12 mouse cellular contexts compared by ENCODE assay signal in genomic region chr7:80172069-80172956, GRCm38 (mm10). TPM values are rescaled to one million over a fixed set of nuclear protein-coding genes. Genes with fewer than 3 reads are reported as not detected.
DNase-seq lines count a peak whose midpoint lies in the region; ATAC-seq and TF ChIP-seq lines count a peak whose summit lies in the region.
"Had no signal": no experiment of that assay in that cellular context is flagged by ENCODE, and none has a peak within 500 bp of the region (broad histone marks: within the 10 kb centered on the region; RNA-seq: fewer than 3 reads in every experiment).

No protein-coding gene starts in this region.

- ATAC-seq in hindbrain, embryonic 16.5 days, result no peak
- no peak for ATAC-seq in midbrain, postnatal 0 days (ENCODE audit: low FRiP score)
- no peak for ATAC-seq in midbrain, embryonic 14.5 days (ENCODE audit: low FRiP score, low TSS enrichment)
- no peak for ATAC-seq in intestine, embryonic 14.5 days (replicated peaks; ENCODE audit: low FRiP score, low TSS enrichment, low read depth)
- ATAC-seq in stomach, embryonic 16.5 days (ENCODE audit: insufficient read depth, low FRiP score), result no peak
- no peak for ATAC-seq in CD4-positive, CD25-positive, alpha-beta regulatory T cell, adult 4 months
- ATAC-seq: forebrain, embryonic 15.5 days; liver, embryonic 12.5 days had no signal

- no peak overlapping the region for H3K4me2 ChIP-seq in hindbrain, embryonic 16.5 days (ENCODE audit: low read length)
- H3K4me2 ChIP-seq in midbrain, postnatal 0 days (ENCODE audit: low read depth, low read length, poor library complexity, severe bottlenecking), result no peak overlapping the region
- no peak overlapping the region for H3K4me2 ChIP-seq in midbrain, embryonic 14.5 days (ENCODE audit: low read length)
- no peak overlapping the region for H3K4me2 ChIP-seq in intestine, embryonic 14.5 days (ENCODE audit: low read length)
- H3K4me2 ChIP-seq in stomach, embryonic 16.5 days (ENCODE audit: low read depth, low read length), result no peak overlapping the region
- H3K4me2 ChIP-seq: forebrain, embryonic 15.5 days; liver, embryonic 12.5 days; midbrain, embryonic 13.5 days had no signal

- H3K9me3 ChIP-seq in hindbrain, embryonic 10.5 days, result no peaks in the 10 kb centered on the region
- H3K9me3 ChIP-seq in hindbrain, embryonic 16.5 days (ENCODE audit: control insufficient read depth, low read length), result 0 out of 2 replicates have a peak, but pooled peaks cover 2% of the 10 kb centered on the region
- no peaks in the 10 kb centered on the region for H3K9me3 ChIP-seq in midbrain, postnatal 0 days (ENCODE audit: low read length)
- no peaks in the 10 kb centered on the region; the same call in 1 of the 2 replicates for H3K9me3 ChIP-seq in midbrain, embryonic 14.5 days (ENCODE audit: control insufficient read depth, low read length)
- H3K9me3 ChIP-seq in intestine, embryonic 14.5 days (ENCODE audit: control insufficient read depth, low read length), result no peaks in the 10 kb centered on the region
- no peaks in the 10 kb centered on the region for H3K9me3 ChIP-seq in stomach, embryonic 16.5 days (replicated peaks; ENCODE audit: control insufficient read depth, low read length)
- H3K9me3 ChIP-seq: forebrain, embryonic 15.5 days; liver, embryonic 12.5 days; midbrain, embryonic 13.5 days had no signal

- WGBS in hindbrain, embryonic 10.5 days, result 83% methylated on average over 8 of the region's 8 CpGs
- 83% methylated on average over 8 of the region's 8 CpGs for WGBS in hindbrain, embryonic 16.5 days
- 80% methylated on average over 8 of the region's 8 CpGs for WGBS in midbrain, postnatal 0 days
- 86% methylated on average over 8 of the region's 8 CpGs for WGBS in midbrain, embryonic 14.5 days
- WGBS in intestine, embryonic 14.5 days, result 62% methylated on average over 8 of the region's 8 CpGs
- WGBS in stomach, embryonic 16.5 days, result 64% methylated on average over 8 of the region's 8 CpGs

- H3K4me1 ChIP-seq in hindbrain, embryonic 10.5 days (replicated peaks), result peaks cover 14% of the 10 kb centered on the region; the same call in 1 of the 2 replicates
- H3K4me1 ChIP-seq in hindbrain, embryonic 16.5 days (ENCODE audit: control insufficient read depth, insufficient read depth, low read depth, low read length), result peaks cover 11% of the 10 kb centered on the region
- no peaks in the 10 kb centered on the region for H3K4me1 ChIP-seq in midbrain, postnatal 0 days (ENCODE audit: insufficient read depth, low read length)
- no peaks in the 10 kb centered on the region for H3K4me1 ChIP-seq in midbrain, embryonic 14.5 days (ENCODE audit: control insufficient read depth, insufficient read depth, low read length)
- H3K4me1 ChIP-seq in intestine, embryonic 14.5 days (replicated peaks; ENCODE audit: control insufficient read depth, insufficient read depth, low read length), result peaks cover 20% of the 10 kb centered on the region
- H3K4me1 ChIP-seq in stomach, embryonic 16.5 days (ENCODE audit: control insufficient read depth, insufficient read depth, low read length), result peaks cover 17% of the 10 kb centered on the region

- no peak for DNase-seq in hindbrain, embryonic 10.5 days (ENCODE audit: low spot score)
- DNase-seq in midbrain, postnatal 0 days (ENCODE audit: low spot score), result no peak
- DNase-seq in midbrain, embryonic 14.5 days, result no peak
- DNase-seq in intestine, embryonic 14.5 days (ENCODE audit: low spot score), result no peak
- DNase-seq: cerebellum, adult 11-12 months; kidney, adult 2 months had no signal

- no peaks in the 10 kb centered on the region for H3K36me3 ChIP-seq in hindbrain, embryonic 10.5 days
- H3K36me3 ChIP-seq in hindbrain, embryonic 16.5 days (ENCODE audit: control insufficient read depth, insufficient read depth, low read length), result no peaks in the 10 kb centered on the region
- H3K36me3 ChIP-seq in midbrain, postnatal 0 days (ENCODE audit: insufficient read depth, low read length), result no peaks in the 10 kb centered on the region
- no peaks in the 10 kb centered on the region for H3K36me3 ChIP-seq in midbrain, embryonic 14.5 days (ENCODE audit: control insufficient read depth, insufficient read depth, low read length)
- H3K36me3 ChIP-seq in intestine, embryonic 14.5 days (ENCODE audit: control insufficient read depth, insufficient read depth, low read length), result no peaks in the 10 kb centered on the region
- H3K36me3 ChIP-seq in stomach, embryonic 16.5 days (ENCODE audit: control insufficient read depth, insufficient read depth, low read length), result no peaks in the 10 kb centered on the region
- H3K36me3 ChIP-seq: forebrain, embryonic 15.5 days; liver, embryonic 12.5 days; midbrain, embryonic 13.5 days had no signal

- no peak for TF ChIP-seq CTCF in midbrain, postnatal 0 days (IDR thresholded peaks at IDR 0.05)

- 0 out of 2 replicates have a peak overlapping the region, but pooled peaks have one; percentile 10 for H3K27ac ChIP-seq in hindbrain, embryonic 10.5 days
- H3K27ac ChIP-seq in hindbrain, embryonic 16.5 days (ENCODE audit: low read depth, low read length), result no peak overlapping the region; the same call in 1 of the 2 replicates
- 0 out of 2 replicates have a peak overlapping the region, but pooled peaks have one; percentile 33 for H3K27ac ChIP-seq in midbrain, postnatal 0 days (ENCODE audit: low read depth, low read length)
- H3K27ac ChIP-seq in midbrain, embryonic 14.5 days (replicated peaks; ENCODE audit: low read depth, low read length), result no peak overlapping the region
- peak overlapping the region; percentile 79 for H3K27ac ChIP-seq in intestine, embryonic 14.5 days (ENCODE audit: low read depth)
- peak overlapping the region; percentile 70; the same call in 1 of the 2 replicates for H3K27ac ChIP-seq in stomach, embryonic 16.5 days (ENCODE audit: low read length)
- H3K27ac ChIP-seq: forebrain, embryonic 15.5 days; liver, embryonic 12.5 days had no signal

- H3K4me3 ChIP-seq in hindbrain, embryonic 10.5 days, result no peak overlapping the region
- H3K4me3 ChIP-seq in hindbrain, embryonic 16.5 days (ENCODE audit: low read length), result no peak overlapping the region
- H3K4me3 ChIP-seq in midbrain, postnatal 0 days (ENCODE audit: low read depth, low read length), result no peak overlapping the region
- H3K4me3 ChIP-seq in midbrain, embryonic 14.5 days (replicated peaks; ENCODE audit: low read depth, low read length), result no peak overlapping the region
- no peak overlapping the region for H3K4me3 ChIP-seq in intestine, embryonic 14.5 days (ENCODE audit: low read depth, low read length)
- H3K4me3 ChIP-seq in stomach, embryonic 16.5 days (replicated peaks; ENCODE audit: low read length), result no peak overlapping the region
- H3K4me3 ChIP-seq: forebrain, embryonic 15.5 days; liver, embryonic 12.5 days; midbrain, embryonic 13.5 days had no signal

- H3K27me3 ChIP-seq in hindbrain, embryonic 10.5 days (ENCODE audit: insufficient read depth, poor library complexity, severe bottlenecking), result no peaks in the 10 kb centered on the region
- no peaks in the 10 kb centered on the region for H3K27me3 ChIP-seq in hindbrain, embryonic 16.5 days (replicated peaks; ENCODE audit: control insufficient read depth, insufficient read depth, low read length)
- no peaks in the 10 kb centered on the region for H3K27me3 ChIP-seq in midbrain, postnatal 0 days (ENCODE audit: insufficient read depth, low read length)
- no peaks in the 10 kb centered on the region for H3K27me3 ChIP-seq in midbrain, embryonic 14.5 days (ENCODE audit: control insufficient read depth, insufficient read depth, low read length)
- H3K27me3 ChIP-seq in intestine, embryonic 14.5 days (replicated peaks; ENCODE audit: control insufficient read depth, insufficient read depth, low read length), result no peaks in the 10 kb centered on the region
- H3K27me3 ChIP-seq in stomach, embryonic 16.5 days (ENCODE audit: control insufficient read depth, insufficient read depth, low read length), result no peaks in the 10 kb centered on the region
- H3K27me3 ChIP-seq: forebrain, embryonic 15.5 days; liver, embryonic 12.5 days; midbrain, embryonic 13.5 days had no signal

- H3K9ac ChIP-seq in hindbrain, embryonic 16.5 days (ENCODE audit: low read depth, low read length), result no peak overlapping the region
- H3K9ac ChIP-seq in midbrain, postnatal 0 days (replicated peaks; ENCODE audit: low read length, poor library complexity, severe bottlenecking), result no peak overlapping the region
- H3K9ac ChIP-seq in midbrain, embryonic 14.5 days (replicated peaks; ENCODE audit: low read length), result no peak overlapping the region
- no peak overlapping the region for H3K9ac ChIP-seq in intestine, embryonic 14.5 days (ENCODE audit: low read length)
- H3K9ac ChIP-seq in stomach, embryonic 16.5 days (ENCODE audit: low read length), result 0 out of 2 replicates have a peak overlapping the region, but pooled peaks have one; percentile 26
- H3K9ac ChIP-seq: forebrain, embryonic 15.5 days; liver, embryonic 12.5 days had no signal

RNA-seq across cellular contexts. Expression of gene Sema4b, which starts 14.3 kb away (rescaled TPM):
- 14.0 and 17.5 TPM in 2 replicates for polyA plus RNA-seq in hindbrain, embryonic 10.5 days (2016; fragmentation: Nextera tagmentation; extraction: Ambion mirVana)
- 21.1 and 24.3 TPM in 2 replicates for polyA plus RNA-seq in hindbrain, embryonic 16.5 days (2015; fragmentation: Nextera tagmentation; extraction: Ambion mirVana)
- total RNA-seq in midbrain, postnatal 0 days (2014; rRNA removed), result 40.3 and 43.7 TPM in 2 replicates
- 26.3 and 29.2 TPM in 2 replicates for polyA plus RNA-seq in midbrain, postnatal 0 days (2015; fragmentation: Nextera tagmentation; extraction: Ambion mirVana)
- polyA plus RNA-seq in midbrain, embryonic 14.5 days (2014; fragmentation: Nextera tagmentation; extraction: Ambion mirVana), result 19.8 and 21.9 TPM in 2 replicates
- polyA plus RNA-seq in intestine, embryonic 14.5 days (2014; fragmentation: Nextera tagmentation; extraction: Ambion mirVana), result 15.1 and 15.9 TPM in 2 replicates
- polyA plus RNA-seq in stomach, embryonic 16.5 days (2015; fragmentation: Nextera tagmentation; extraction: Ambion mirVana), result 19.7 and 23.7 TPM in 2 replicates
- polyA plus RNA-seq in CD4-positive, CD25-positive, alpha-beta regulatory T cell, adult 4 months (2017; shearing (Covaris generic)), result 10 to 100 TPM; 19.2 to 26.0 TPM

RNA-seq across cellular contexts. Expression of gene Idh2, which starts 57.1 kb away (rescaled TPM):
- polyA plus RNA-seq in hindbrain, embryonic 10.5 days (2016; fragmentation: Nextera tagmentation; extraction: Ambion mirVana), result 429 and 446 TPM in 2 replicates
- polyA plus RNA-seq in hindbrain, embryonic 16.5 days (2015; fragmentation: Nextera tagmentation; extraction: Ambion mirVana), result 215 and 225 TPM in 2 replicates
- 122 and 136 TPM in 2 replicates for total RNA-seq in midbrain, postnatal 0 days (2014; rRNA removed)
- polyA plus RNA-seq in midbrain, postnatal 0 days (2015; fragmentation: Nextera tagmentation; extraction: Ambion mirVana), result 115 and 124 TPM in 2 replicates
- polyA plus RNA-seq in midbrain, embryonic 14.5 days (2014; fragmentation: Nextera tagmentation; extraction: Ambion mirVana), result 203 and 232 TPM in 2 replicates
- 603 and 627 TPM in 2 replicates for polyA plus RNA-seq in intestine, embryonic 14.5 days (2014; fragmentation: Nextera tagmentation; extraction: Ambion mirVana)
- 606 and 633 TPM in 2 replicates for polyA plus RNA-seq in stomach, embryonic 16.5 days (2015; fragmentation: Nextera tagmentation; extraction: Ambion mirVana)
- polyA plus RNA-seq in CD4-positive, CD25-positive, alpha-beta regulatory T cell, adult 4 months (2017; shearing (Covaris generic)), result 10 to 100 TPM; 22.4 to 23.9 TPM

Comparison
In these comparisons a context has a peak if more than half of its experiments do, and no peak if none do; other contexts are left out.
1. H3K27ac ChIP-seq: peak in hindbrain, embryonic 10.5 days (single experiment), midbrain, postnatal 0 days (single experiment), intestine, embryonic 14.5 days (single experiment) and stomach, embryonic 16.5 days (single experiment); none in hindbrain, embryonic 16.5 days (single experiment) and midbrain, embryonic 14.5 days (single experiment).